Comparison of ENCODE assay signal across 22 mouse cellular contexts in the genomic region with DNA sequence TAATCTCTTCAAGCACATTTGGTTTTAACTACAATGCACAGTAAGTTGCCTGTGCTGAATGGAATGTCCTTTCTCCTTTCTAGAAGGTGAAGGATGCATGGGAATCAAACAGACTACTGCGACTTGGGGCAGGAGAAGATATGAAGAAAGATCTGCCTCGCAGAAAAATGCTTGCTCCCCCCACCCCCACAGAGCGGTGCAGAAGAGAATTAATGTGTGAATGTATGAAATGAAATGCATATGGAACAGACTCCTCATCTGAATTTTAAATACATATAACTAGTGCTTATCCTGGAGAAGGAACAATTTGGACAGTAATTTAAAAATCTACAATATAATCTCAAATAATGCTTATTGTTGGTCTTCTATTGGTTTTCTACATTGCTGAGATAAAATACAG.
"Had no signal": no experiment of that assay in that cellular context is flagged by ENCODE, and none has a peak within 500 bp of the region (broad histone marks: within the 10 kb centered on the region; RNA-seq: fewer than 3 reads in every experiment).

No protein-coding gene starts in this region.

- DNase-seq: heart, postnatal 10 days; heart, postnatal 14 days; heart, postnatal 36 days; heart, postnatal 4 days; kidney, adult 11 months; kidney, adult 18-20 months; kidney, adult 2 months; kidney, adult 8-10 months; kidney, adult 9 months; kidney, postnatal 10 days; kidney, postnatal 14 days; kidney, postnatal 25 days; kidney, postnatal 36 days; kidney, postnatal 4 days; layer of hippocampus, adult 9-11 months; layer of hippocampus, postnatal 36 days had no signal

- ATAC-seq: hindbrain, embryonic 16.5 days; hindbrain, postnatal 0 days; inflammation-experienced regulatory T-cells, adult 6 months; intestine, embryonic 15.5 days; intestine, embryonic 16.5 days; intestine, postnatal 0 days had no signal
